Mouse (Mus musculus) thymus, adult 2 months (tissue): ENCODE measurements around the gene Cacna2d3.

Experiments
- CTCF ChIP-seq: fragments of 200-500 bp; IDR thresholded peaks from 2 replicates; pipeline ENCODE4 v1.5.1; 2012; ENCODE audit warnings: mild to moderate bottlenecking, control low read depth, low read length, moderate library complexity, borderline replicate concordance; ENCODE audit not compliant: control insufficient read depth, poor library complexity, insufficient read depth; ENCODE audit errors: extremely low read depth
- POLR2A ChIP-seq: fragments of 200-500 bp; IDR thresholded peaks from 2 replicates; pipeline ENCODE4 v1.6.1; 2012; ENCODE audit warnings: mild to moderate bottlenecking, low read length, control low read depth, moderate library complexity; ENCODE audit not compliant: control insufficient read depth, poor library complexity, insufficient read depth; ENCODE audit errors: extremely low read depth

DNA sequence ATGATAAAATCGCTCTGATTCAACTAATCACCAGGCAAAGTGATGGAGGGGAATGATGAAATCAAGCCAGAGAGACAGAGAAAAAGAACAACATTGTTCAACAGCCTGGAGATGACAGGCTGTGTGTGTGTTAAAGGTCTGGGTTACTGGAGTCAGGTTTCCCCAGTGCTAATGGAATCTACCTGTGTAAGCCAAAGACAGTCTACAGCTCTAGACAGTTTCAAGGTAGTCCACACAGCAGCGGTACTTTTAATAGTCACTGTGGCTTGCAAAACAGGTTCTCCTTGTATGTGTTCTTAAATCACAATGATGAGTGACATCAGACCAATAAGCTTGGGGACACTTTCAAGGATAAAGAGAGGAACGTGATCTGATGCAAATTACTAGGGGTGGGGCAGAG, 191.1 kb downstream of the Cacna2d3 start:
- no peak for TF ChIP-seq POLR2A
- TF ChIP-seq CTCF: no peak
